Mouse (Mus musculus) layer of hippocampus, postnatal 14 days (tissue): ENCODE measurements at regions not wholly inside any gene's neighbourhood (a gene's known extent, or its start where the extent isn't known, plus 50 kb on each side); places are given as distances from the start of the nearest gene placed in this dataset.

ENCODE experiments used
- DNase-seq, 2 experiments: peaks; one replicate each; pipeline ENCODE4 v3.0.0; 2021 to 2022; ENCODE audit warnings: low spot score in 2 of 2, mixed read lengths in 1 of 2

DNA sequence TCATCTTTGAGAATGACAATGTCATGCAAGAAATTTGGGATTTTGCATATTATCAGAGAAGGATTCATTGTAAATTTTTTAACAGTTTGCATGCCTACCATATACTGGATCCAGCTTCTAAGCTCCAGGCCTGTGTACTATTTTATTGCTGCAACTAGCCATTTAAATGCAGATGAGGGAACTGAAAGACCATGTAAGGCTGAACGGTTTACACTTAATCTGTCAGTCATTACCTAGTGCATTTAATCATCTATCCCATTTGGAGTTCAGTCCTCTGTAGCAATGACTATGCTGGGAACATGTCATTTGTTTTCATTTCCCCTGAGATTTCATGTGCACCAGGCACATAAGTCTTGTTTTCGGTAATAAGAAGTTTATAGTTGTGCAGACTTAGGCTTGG is 631.8 kb upstream of the Gm21961 start:
- no peak for DNase-seq

DNA sequence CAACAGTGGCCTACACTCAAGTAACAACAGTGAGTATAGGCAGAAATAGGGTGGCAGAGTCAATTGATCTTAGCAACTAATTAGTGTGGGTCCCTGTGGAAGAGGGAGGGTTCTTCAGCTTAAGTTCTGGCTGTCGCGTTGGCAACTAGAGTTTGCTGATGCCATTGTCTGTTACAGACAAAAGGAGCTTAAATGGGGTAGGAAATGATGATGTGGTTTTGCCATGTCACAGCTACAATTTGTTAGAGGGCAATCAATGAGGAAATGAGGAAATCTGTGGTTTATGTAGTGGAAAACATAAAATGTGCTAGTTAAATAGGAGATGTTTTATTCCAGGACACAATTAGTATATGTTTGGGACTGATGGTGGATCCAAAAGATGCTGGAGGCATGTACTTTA is 624.8 kb upstream of the Gm21961 start:
- no peak for DNase-seq

DNA sequence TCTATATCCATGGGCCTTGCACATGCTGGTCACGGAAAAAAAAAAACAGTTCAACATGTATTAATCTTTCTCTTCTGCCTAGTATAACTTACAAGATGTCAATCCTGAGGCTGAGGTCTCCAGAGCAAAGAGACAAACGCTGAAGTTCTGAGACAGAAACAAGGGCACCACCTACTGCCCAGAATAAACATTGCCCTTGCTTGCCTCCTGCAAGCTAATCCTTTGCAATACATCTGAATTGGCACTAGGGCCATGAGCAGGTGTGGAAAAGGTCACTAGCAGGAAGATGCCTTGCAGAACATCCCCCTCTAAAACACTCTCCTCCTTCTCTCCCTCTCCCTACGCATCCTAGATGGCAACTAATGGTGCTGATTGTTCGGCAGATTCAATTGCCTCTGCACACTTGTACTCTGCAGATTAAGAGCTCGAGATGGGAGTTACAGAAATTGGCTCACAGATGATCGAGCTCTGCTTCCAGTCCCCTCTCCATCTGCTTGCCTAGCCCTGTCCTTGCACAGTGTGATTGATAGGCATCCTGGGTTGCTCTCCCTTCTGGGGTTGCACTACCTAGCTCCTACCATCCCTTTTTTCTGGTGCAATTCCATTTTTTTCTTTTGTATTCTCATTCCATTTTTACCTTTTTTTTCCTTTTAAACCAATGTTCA is 622.9 kb upstream of the Gm21961 start:
- peak; percentile 76 to 83 for DNase-seq

DNA sequence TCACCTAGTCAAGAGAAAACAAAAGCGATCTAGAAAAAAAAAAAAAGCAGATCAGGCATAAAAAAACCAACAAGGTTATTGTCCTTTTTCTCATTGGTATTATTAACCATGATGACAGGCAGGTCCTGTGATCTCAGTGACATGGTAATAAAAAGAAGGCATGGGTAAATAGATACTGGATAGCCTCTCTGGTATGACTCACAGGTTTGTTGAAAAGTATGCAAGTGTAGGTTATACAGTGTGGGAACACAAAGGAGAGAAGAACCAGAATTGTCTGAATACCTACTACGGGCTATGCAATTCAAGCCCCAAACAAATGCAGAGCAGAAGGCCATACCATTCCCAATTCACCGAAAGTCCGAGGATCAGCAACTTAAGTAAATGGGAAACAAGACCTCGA is 617.7 kb upstream of the Gm21961 start:
- no peak for DNase-seq

DNA sequence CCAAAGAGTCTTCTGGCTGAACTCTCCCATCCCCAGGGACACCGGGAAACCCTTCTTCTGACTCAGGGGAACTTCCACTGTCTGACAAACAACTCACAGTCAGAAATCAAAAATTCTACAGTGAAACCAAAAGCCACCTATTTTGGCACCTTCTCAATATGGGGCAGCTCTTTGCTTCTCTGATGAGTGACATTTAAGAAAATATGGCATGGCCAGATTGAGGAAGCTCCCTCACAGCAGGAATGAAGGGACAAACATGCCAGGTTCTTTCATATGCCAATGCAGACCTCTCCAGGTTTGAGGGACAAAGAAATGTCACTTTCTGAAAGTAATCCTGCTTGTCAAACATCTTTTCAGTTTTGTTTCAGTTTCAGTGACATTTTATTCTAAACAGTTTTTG is 615.8 kb upstream of the Gm21961 start:
- no peak for DNase-seq

DNA sequence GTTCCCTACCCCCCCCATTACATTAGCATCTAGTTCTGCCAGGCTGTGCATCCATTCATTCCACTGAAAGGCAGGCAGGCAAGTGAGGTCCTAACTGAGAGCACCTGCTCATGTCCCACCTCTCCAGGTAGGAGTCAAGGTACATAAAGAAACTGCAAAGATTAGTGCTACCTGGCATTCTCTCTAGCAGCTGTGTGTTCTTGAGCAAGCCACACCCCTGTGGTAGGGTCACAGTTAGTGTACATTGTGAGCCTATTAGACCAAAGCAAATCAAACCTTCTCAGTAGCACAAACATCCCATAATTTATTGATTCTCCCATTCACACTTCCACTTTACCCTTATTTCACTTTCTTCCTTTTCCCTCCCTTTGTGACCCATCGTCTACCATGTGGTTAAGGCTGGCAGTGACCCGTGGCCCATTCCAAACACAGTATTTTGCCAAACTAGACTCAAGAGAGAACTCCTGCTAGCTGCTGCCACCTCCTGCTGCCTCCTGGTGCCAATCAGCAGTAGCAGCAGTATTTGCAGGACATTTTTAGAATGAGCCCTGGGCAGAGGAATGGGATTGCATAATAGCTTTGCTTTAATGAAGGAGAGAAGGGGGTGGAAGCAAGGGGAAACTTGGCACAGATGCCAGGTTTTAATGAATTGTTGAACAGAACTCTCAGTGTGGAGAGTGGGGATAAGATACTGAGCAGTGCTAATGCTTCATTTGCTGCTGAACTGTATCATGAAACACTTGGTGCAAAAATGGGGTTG is 578.2 kb upstream of the Gm21961 start:
- peak; percentile 64 to 91 for DNase-seq

DNA sequence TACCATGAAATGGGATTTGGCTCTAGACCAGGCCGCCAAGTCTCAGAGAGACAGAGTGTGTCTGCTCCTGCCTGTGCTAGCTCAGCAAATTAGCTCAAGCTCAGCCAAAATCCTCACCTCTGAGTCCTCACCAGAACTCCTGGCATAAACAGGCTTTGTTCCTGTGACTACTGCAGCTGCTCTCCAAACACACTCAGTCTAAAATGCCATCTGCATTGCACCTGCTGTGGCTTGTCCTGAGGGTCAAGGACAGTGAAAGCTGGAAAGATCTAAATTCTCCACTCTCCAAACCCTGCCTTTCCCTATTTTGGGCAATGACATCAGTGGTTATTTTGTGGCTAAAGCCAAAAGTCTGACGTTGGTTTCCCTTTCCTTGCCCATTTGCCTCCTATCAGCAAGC is 570.9 kb upstream of the Gm21961 start:
- no peak for DNase-seq

DNA sequence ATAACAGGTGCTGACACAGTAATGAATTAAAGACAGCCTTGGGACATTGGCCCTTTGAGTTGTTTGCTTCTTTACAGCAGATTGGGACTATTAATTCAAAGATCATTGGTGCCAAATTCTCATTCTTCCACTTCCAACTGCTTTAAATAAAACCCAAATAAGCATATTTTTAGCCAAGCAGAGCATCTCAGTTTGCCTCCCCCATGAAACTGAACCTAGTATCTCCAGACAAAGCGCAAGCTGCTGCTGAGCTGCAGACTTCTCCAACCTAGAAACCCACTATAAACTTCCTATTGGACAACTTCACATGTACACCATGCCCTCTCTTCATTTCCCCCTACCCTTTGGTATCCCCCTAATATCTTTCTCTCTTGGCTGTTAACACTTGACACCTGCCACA is 564.6 kb upstream of the Gm21961 start:
- no peak for DNase-seq

DNA sequence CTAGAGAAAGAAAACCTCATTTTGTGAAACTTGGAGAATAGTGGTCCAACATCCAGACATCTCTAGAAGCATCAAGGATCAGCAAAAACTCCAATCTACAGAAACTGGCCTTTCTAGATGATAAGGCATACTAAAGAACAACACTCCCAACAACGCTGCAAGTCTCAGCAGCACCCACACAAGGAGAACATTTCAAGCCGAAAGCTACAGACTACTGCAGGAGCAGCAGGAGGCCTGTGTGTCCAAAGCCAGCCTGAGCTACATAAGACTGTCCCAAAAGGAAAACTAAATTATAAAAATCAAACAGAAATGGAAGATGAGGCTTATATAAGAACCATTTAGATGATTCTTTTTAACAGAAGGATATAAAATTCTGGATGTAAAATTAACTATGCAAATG is 553.2 kb upstream of the Gm21961 start:
- no peak for DNase-seq

DNA sequence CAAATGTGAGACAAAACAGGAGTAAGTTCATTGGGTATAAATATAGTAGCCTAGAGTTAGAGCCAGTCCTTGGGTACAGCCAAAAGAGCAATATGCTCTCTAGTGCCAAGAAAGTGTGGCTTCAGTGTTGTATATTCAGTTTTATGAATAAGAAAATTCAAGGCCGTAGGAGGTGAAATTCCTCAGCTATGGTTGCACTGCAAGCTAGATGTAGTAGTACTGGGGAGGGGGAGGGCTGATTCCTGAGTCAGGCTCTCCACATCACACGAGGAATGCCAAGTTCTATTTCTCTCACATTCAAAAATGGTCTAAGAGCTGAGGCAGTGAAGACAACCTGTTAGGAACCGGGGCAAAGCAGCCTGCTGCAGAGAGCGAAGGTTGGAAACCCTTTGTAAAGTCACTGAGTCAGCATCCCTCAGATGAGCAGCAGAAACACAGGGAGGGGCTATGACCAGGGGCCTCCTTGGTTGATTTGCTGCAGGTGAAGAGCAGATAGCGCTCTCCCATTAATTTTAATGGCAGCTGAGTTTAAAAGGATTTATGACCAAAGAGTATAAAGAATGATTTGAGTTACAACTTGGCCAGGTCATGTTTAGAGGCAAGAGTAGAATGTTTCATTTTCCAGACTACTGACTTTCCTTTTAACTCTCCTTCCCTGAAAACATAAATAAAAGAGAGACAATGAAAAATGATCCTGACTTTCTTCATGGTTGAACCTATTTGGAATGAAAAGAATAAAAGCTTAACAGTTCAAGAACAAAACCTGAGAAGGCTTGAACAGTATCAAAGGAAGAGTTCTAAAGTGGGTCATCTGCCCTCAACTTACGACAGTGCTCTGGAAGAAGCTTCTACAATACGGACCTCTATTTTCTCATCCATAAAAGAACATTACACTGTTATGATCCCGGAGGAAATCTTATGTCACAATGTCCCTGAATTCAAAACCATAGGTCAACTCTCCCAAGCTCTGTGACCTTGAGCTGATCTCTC is 543.4 kb upstream of the Gm21961 start:
- no peak for DNase-seq

DNA sequence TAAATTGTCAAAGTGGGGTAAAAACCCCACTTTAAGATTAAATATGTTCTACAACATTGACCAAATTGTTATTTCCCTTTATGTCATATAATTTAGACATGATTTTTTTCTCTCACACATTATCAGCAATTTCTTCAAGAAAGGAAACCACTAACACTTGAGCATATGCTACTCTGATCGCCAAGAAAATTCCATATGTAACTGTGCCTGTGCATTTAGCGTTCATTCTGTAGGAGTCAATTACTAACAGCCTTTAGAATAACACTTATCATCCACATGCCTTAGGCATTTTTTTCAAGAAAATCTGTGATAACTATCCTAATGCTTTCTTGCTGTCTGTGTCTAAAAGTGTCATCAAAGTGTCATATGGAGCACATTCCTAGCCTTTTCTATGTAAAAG is 534.3 kb upstream of the Gm21961 start:
- DNase-seq = no peak

DNA sequence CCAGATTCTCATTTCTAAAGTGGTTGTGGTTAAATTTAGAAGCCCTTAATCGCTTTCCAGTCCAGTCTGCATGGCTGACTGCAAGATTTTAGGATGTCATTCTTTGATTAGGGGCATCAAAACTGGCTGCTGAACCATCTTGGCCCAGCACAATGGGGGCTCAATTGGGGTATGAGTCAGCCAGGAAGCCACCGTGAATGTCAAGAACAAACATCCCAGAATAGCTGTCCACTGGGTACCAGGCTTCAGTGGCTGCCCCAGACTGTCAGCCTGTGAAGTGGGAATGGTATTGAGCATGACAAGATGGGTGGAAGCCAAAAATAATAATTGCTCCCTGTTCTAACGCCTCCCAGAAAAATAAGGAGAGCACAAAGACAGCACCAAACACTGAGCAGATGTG is 520.9 kb upstream of the Gm21961 start:
- no peak for DNase-seq

DNA sequence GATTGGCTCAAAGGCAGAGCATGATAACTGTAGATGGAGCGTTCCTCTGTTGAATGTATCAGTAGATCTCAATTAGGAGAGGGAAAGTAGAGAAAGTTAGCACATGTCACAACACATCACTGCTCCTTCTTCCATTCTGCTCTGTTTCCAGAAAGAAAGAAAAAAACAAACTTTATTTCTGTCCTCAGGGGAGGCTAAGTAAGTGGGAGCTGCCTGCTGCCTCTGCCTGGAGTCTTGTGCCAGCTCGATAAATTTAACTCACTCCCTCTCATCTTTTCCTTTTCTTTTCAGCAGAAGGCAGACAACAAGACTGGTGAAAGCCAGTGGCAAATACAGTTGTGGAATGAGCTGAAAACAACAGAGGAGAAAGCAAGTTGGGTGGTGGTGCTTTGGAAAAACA is 517.5 kb upstream of the Gm21961 start:
- DNase-seq = peak in 1 of 2 experiments; percentile 3

DNA sequence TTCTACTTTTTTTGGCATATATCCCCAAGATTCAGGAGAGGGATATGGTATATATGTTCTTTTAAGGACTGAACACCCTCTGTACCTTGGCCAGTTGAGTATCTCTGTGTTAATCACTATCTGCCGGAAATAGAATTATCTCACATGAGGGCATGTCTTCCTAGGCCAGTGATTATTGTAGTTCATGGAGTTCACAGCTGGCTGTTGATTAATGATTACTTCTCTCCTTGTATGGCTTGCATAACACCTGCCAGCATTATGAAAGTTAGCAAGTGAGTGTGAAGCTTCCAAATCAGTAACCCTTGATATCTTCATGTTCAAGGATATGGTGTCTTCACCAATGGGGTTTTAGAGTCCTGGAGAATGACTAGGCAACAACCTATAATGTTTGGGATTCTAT is 488.0 kb upstream of the Gm21961 start:
- no peak for DNase-seq

DNA sequence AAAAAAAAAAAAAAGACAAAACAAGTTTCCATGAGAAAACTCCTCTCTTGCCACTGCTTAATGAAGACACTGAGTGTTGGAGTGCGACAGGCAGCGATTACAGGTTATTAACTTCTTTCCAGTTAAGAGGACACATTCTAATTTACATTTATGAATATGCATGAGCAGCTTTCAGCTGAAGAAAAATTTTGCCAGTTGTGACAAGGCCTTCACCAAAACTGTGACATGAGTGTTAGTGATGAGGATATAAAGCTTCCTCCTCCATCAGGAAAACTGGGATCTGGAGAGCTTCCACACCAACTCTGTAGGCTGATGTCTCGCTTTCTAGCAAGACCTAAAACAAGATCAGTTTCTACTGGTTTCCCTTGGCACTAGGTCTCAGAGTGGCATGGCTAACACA is 464.2 kb upstream of the Gm21961 start:
- DNase-seq = no peak

DNA sequence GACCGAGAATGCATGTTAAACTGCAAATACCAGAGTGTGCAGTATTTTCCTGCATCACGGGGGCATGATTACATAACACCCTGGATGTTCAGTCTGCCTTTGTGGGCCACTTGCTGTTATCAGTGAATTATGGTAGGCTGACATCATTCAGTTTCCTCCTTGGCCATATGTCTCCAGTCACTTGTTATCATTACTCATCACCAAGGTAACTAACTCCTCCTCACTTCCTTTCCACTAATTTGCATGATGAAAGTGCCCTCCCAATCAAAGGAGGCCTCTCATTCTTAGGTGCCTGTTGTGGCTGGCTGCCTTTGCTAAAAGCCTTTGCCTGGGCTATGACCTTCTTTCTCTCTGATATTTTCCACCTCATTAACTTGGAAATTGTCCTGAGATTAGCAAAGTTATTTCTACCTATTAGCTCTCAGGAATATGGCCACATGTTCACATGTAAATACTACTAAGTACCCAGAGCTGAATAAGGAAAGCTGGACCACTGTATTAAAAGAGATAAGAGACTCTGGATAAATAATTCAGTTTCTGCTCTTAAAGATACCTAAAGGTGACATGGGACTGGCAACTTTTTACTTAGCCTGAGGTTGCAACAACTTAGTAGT is 440.6 kb upstream of the Gm21961 start:
- DNase-seq = peak in 1 of 2 experiments; percentile 30

DNA sequence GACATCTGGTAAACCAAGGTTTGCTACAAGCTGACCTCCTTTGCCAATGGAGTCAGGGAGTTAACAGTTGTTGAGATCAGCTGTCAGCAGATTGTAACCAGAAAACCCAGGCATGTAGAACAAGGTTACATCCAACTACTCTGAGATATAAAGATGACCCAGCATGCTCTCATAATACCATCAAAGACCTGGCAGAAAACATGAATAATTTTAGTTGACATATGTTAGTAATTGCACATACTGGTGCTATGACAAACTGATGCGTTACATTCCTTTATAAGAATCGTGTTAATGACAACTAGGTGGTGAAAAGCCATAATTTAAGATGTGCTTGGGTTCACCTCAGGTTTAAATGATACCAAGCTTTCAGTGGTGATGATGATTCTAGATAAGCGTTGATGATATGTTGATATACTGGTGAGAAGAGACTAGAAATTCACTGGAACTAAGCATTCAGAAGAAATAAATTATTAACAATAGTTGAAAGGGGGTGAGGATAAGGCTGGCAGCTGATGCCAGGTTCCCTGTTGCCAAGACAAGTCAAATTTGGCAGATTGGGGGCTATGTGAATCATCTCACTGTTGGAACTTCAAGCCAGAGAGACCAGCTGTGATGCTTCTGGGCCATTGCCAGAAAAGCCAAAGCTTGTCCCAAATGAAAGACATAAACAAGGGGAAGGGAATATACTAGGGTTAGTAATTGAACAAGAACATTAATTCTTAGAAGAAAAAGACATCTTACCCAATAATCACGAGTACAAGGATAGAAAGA is 437.7 kb upstream of the Gm21961 start:
- DNase-seq = peak; percentile 39 to 84

DNA sequence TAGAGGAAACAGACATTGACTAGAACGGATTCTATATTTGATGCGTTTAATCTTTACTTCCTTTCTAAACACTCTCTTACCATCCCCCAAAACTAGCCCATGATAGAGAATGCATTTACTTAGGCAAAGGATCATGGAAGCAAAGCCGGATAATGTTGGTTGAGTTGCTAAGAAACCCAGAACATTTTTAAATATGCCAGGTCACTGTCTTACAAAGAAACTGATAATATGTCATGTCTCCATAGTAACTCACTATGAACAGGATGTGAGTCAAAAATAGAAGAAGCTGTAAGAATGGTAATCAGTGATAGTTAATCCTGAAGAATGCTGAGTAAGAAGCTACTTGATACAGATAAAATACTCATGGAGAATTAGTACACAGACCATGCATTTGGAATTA is 405.0 kb upstream of the Gm21961 start:
- DNase-seq = peak in 1 of 2 experiments; percentile 30
